9 mouse cellular contexts compared by ENCODE assay signal in the genomic region with DNA sequence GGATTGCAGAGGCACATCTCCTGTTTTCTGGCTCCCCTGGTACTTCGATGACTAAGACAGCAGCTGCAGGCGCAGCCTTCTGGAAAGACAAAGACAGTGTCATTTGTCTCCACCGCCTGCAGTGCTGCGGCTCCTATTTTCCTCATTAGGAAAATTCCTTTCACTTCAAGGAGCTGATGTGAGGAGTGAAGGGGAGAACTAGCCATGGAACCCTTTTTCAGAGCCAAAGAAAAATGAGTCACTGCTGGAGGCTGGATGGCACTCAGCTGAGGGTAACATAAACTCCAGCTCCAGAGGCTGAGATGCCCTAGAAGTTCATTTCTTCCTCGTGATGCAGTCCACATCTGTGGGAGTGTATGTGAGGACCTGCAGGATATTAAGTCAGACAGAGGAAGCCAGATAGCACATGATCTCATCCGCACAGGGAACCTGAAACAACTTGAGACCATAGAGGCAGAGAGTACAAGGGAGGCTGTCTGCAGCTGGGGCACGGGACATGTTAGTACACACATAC. TPM values are rescaled to one million over a fixed set of nuclear protein-coding genes. Genes with fewer than 3 reads are reported as not detected.
DNase-seq lines count a peak whose midpoint lies in the region; ATAC-seq and TF ChIP-seq lines count a peak whose summit lies in the region.
"Had no signal": no experiment of that assay in that cellular context is flagged by ENCODE, and none has a peak within 500 bp of the region (broad histone marks: within the 10 kb centered on the region; RNA-seq: fewer than 3 reads in every experiment).

No protein-coding gene starts in this region.

- CTCF ChIA-PET in Patski (lab: Charles Lee), result interaction anchor here (0.9 to 1.8 kb wide), 7 partner anchors 8 to 276 kb away, joined by 3 to 4 read pairs (median 4); no protein-coding TSS in a partner anchor

- WGBS in forebrain, embryonic 12.5 days, result 48% methylated on average over 7 of the region's 7 CpGs
- 49% methylated on average over 7 of the region's 7 CpGs for WGBS in midbrain, embryonic 16.5 days

- intact Hi-C loops in gastrocnemius, postnatal 14 days (cut with DNase I; ENCODE audit: low total_unique reads), result no loop called here

- H3K36me3 ChIP-seq in forebrain, embryonic 12.5 days (replicated peaks), result no peaks in the 10 kb centered on the region
- H3K36me3 ChIP-seq in midbrain, embryonic 16.5 days (ENCODE audit: control insufficient read depth, insufficient read depth, low read length), result no peaks in the 10 kb centered on the region
- H3K36me3 ChIP-seq: liver, embryonic 12.5 days had no signal

- peak overlapping the region; percentile 63 for H3K27ac ChIP-seq in forebrain, embryonic 12.5 days
- 0 out of 2 replicates have a peak overlapping the region, but pooled peaks have one; percentile 17 for H3K27ac ChIP-seq in midbrain, embryonic 16.5 days (ENCODE audit: low read length)
- H3K27ac ChIP-seq: liver, embryonic 12.5 days had no signal

- no peak for TF ChIP-seq CTCF in Patski (IDR thresholded peaks at IDR 0.05)

- ATAC-seq in Patski, result peak; percentile 85
- peak; percentile 44; the same call in 1 of the 2 replicates for ATAC-seq in forebrain, embryonic 12.5 days (ENCODE audit: low FRiP score)
- peak; percentile 21; the same call in 1 of the 2 replicates for ATAC-seq in midbrain, embryonic 16.5 days
- ATAC-seq: liver, embryonic 12.5 days had no signal

- no peaks in the 10 kb centered on the region for H3K4me1 ChIP-seq in forebrain, embryonic 12.5 days
- no peaks in the 10 kb centered on the region for H3K4me1 ChIP-seq in midbrain, embryonic 16.5 days (ENCODE audit: control insufficient read depth, insufficient read depth, low read length)
- H3K4me1 ChIP-seq: liver, embryonic 12.5 days had no signal

- in situ Hi-C loops in Patski (cut with MboI; ENCODE audit: low pct_unique_long_range_greater_than_20kb), result no loop called here

- H3K4me3 ChIP-seq in forebrain, embryonic 12.5 days (replicated peaks), result no peak overlapping the region
- H3K4me3 ChIP-seq in midbrain, embryonic 16.5 days (ENCODE audit: low read depth, low read length), result no peak overlapping the region
- H3K4me3 ChIP-seq: liver, embryonic 12.5 days had no signal

- peak overlapping the region; percentile 10; the same call in 1 of the 2 replicates for H3K4me2 ChIP-seq in forebrain, embryonic 12.5 days
- H3K4me2 ChIP-seq in midbrain, embryonic 16.5 days (ENCODE audit: low read length), result no peak overlapping the region
- H3K4me2 ChIP-seq: liver, embryonic 12.5 days had no signal

- no peaks in the 10 kb centered on the region for H3K9me3 ChIP-seq in forebrain, embryonic 12.5 days
- H3K9me3 ChIP-seq in midbrain, embryonic 16.5 days (replicated peaks; ENCODE audit: control insufficient read depth, low read length, poor library complexity, severe bottlenecking), result no peaks in the 10 kb centered on the region
- H3K9me3 ChIP-seq: liver, embryonic 12.5 days had no signal

- peaks cover under 1% of the 10 kb centered on the region for H3K27me3 ChIP-seq in Patski
- no peaks in the 10 kb centered on the region for H3K27me3 ChIP-seq in forebrain, embryonic 12.5 days
- no peaks in the 10 kb centered on the region for H3K27me3 ChIP-seq in midbrain, embryonic 16.5 days (ENCODE audit: control insufficient read depth, insufficient read depth, low read depth, low read length)
- H3K27me3 ChIP-seq: liver, embryonic 12.5 days had no signal

- DNase-seq in layer of hippocampus, adult 9-11 months, result peak; percentile 36
- no peak for DNase-seq in layer of hippocampus, postnatal 25 days (ENCODE audit: extremely low spot score in 1 of 2, low spot score in 1 of 2)
- peak; percentile 64 for DNase-seq in Patski (ENCODE audit: low read depth, low spot score)
- no peak for DNase-seq in T-cell, adult 2 months (ENCODE audit: low spot score)
- DNase-seq in gastrocnemius, postnatal 14 days, result no peak

- no peak overlapping the region for H3K9ac ChIP-seq in forebrain, embryonic 12.5 days
- H3K9ac ChIP-seq in midbrain, embryonic 16.5 days (ENCODE audit: low read depth, low read length), result no peak overlapping the region
- H3K9ac ChIP-seq: liver, embryonic 12.5 days had no signal

- POLR2A ChIA-PET in Patski (lab: Charles Lee), result no interaction called here

RNA-seq across cellular contexts. Expression of gene Nyx, which starts 37.0 kb away (rescaled TPM):
- total RNA-seq in layer of hippocampus, postnatal 25 days (2021), result 1 to 10 TPM in 1 of 2 experiments, under 1 TPM in 1; 0.81 to 1.2 TPM
- polyA plus RNA-seq in Patski (2021), result 0.06 TPM
- polyA plus RNA-seq in forebrain, embryonic 12.5 days (2016; fragmentation: Nextera tagmentation; extraction: Ambion mirVana), result 0.06 and 0.08 TPM in 2 replicates
- 0.23 and 0.31 TPM in 2 replicates for polyA plus RNA-seq in midbrain, embryonic 16.5 days (2015; fragmentation: Nextera tagmentation; extraction: Ambion mirVana)
- under 1 TPM; 0.08 to 0.13 TPM for total RNA-seq in gastrocnemius, postnatal 14 days (2021)
- polyA plus RNA-seq: kidney, embryonic 14.5 days; liver, embryonic 12.5 days had no signal

Comparison
In these comparisons a context has a peak if more than half of its experiments do, and no peak if none do; other contexts are left out.
1. DNase-seq: peak in layer of hippocampus, adult 9-11 months (single experiment) and Patski (single experiment); none in layer of hippocampus, postnatal 25 days (0 of 2), T-cell, adult 2 months (single experiment) and gastrocnemius, postnatal 14 days (single experiment).
2. ATAC-seq: peak in every context shown above with its lines; median percentile 85 in Patski; 44 in forebrain, embryonic 12.5 days; 21 in midbrain, embryonic 16.5 days.